Mouse (Mus musculus): ENCODE measurements around the gene Defb33. TPM values are rescaled to one million over a fixed set of nuclear protein-coding genes. Genes with fewer than 3 reads are reported as not detected.

Defb33 gene
- not detected in 2 replicates for polyA plus RNA-seq (2016; fragmentation: Nextera tagmentation; extraction: Ambion mirVana)

- peaks cover 84% of the 10 kb centered on the region for H3K9me3 ChIP-seq
- no peaks in the 10 kb centered on the region for H3K27me3 ChIP-seq (ENCODE audit: poor library complexity, severe bottlenecking)
- 93% methylated on average over 2 of the region's 2 CpGs for WGBS
- H3K27ac ChIP-seq = no peak within 1 kb of the TSS
- H3K4me3 ChIP-seq = no peak within 1 kb of the TSS
- no peak for DNase-seq (ENCODE audit: extremely low spot score, low spot score)
- H3K36me3 ChIP-seq (replicated peaks) = no peaks in the 10 kb centered on the region
- H3K4me1 ChIP-seq = no peaks in the 10 kb centered on the region
These were observed at the start of gene Defb33 for GRCm38 (mm10) chr8:20892369-20892768. Defb33 (plus strand) TSS chr8:20892669.

- no peaks in the 10 kb centered on the region for H3K4me1 ChIP-seq
- no peaks in the 10 kb centered on the region for H3K36me3 ChIP-seq (replicated peaks)
- H3K4me3 ChIP-seq = no peak overlapping the region
- DNase-seq (ENCODE audit: extremely low spot score, low spot score) = no peak
- H3K9me3 ChIP-seq = peaks cover 48% of the 10 kb centered on the region
- H3K27me3 ChIP-seq (ENCODE audit: poor library complexity, severe bottlenecking) = no peaks in the 10 kb centered on the region
- WGBS = 47% methylated on average over 6 of the region's 6 CpGs
- no peak overlapping the region for H3K27ac ChIP-seq
These were observed 17.9 kb upstream of the Defb33 start for GRCm38 (mm10) chr8:20874608-20875007.

- Histone ChIP-seq H3K27me3 (ENCODE audit: poor library complexity, severe bottlenecking) (no peaks in the 10 kb centered on the region), H3K27ac (no peak within 1 kb of the TSS), H3K4me1 (no peaks in the 10 kb centered on the region), H3K9me3 (peaks cover 72% of the 10 kb centered on the region), H3K36me3 (replicated peaks) (no peaks in the 10 kb centered on the region), H3K4me3 (no peak within 1 kb of the TSS)
- DNase-seq (ENCODE audit: extremely low spot score, low spot score) = no peak
- 63% methylated on average over 2 of the region's 2 CpGs for WGBS
These were observed 10.1 kb downstream of the Defb33 start, which contains the start of gene Gm15056 for GRCm38 (mm10) chr8:20902527-20902926. Gm15056 (minus strand) TSS chr8:20902627.

- H3K27me3 ChIP-seq (ENCODE audit: poor library complexity, severe bottlenecking) = no peaks in the 10 kb centered on the region
- 95% methylated on average over 2 of the region's 2 CpGs for WGBS
- H3K9me3 ChIP-seq = peaks cover 40% of the 10 kb centered on the region
- DNase-seq (ENCODE audit: extremely low spot score, low spot score) = no peak
- no peak overlapping the region for H3K4me3 ChIP-seq
- H3K36me3 ChIP-seq (replicated peaks) = no peaks in the 10 kb centered on the region
- H3K27ac ChIP-seq = no peak overlapping the region
- no peaks in the 10 kb centered on the region for H3K4me1 ChIP-seq
These were observed 14.7 kb downstream of the Defb33 start for GRCm38 (mm10) chr8:20907119-20907518.

- 78% methylated on average over 2 of the region's 2 CpGs for WGBS
- no peak overlapping the region for H3K4me3 ChIP-seq
- H3K36me3 ChIP-seq (replicated peaks) = no peaks in the 10 kb centered on the region
- H3K27ac ChIP-seq = no peak overlapping the region
- no peaks in the 10 kb centered on the region for H3K4me1 ChIP-seq
- no peak for DNase-seq (ENCODE audit: extremely low spot score, low spot score)
- H3K9me3 ChIP-seq = peaks cover 38% of the 10 kb centered on the region
- H3K27me3 ChIP-seq (ENCODE audit: poor library complexity, severe bottlenecking) = no peaks in the 10 kb centered on the region
These were observed 15.8 kb downstream of the Defb33 start for GRCm38 (mm10) chr8:20908256-20908655.

- WGBS = 89% methylated on average over 1 of the region's 1 CpGs
- Histone ChIP-seq H3K27ac (no peak overlapping the region), H3K4me3 (no peak overlapping the region), H3K9me3 (peaks cover 33% of the 10 kb centered on the region), H3K36me3 (replicated peaks) (no peaks in the 10 kb centered on the region), H3K4me1 (no peaks in the 10 kb centered on the region), H3K27me3 (ENCODE audit: poor library complexity, severe bottlenecking) (no peaks in the 10 kb centered on the region)
- DNase-seq (ENCODE audit: extremely low spot score, low spot score) = no peak
These were observed 19.8 kb downstream of the Defb33 start for GRCm38 (mm10) chr8:20912288-20912687.

GRCm38 (mm10) chr8:20921971-20922370 lies 29.5 kb downstream of the Defb33 start, which contains the start of gene Gm6040:
Gm6040 (minus strand) TSS chr8:20922071.
- Histone ChIP-seq H3K4me1 (no peaks in the 10 kb centered on the region), H3K27me3 (ENCODE audit: poor library complexity, severe bottlenecking) (no peaks in the 10 kb centered on the region), H3K9me3 (peaks cover 51% of the 10 kb centered on the region), H3K4me3 (no peak within 1 kb of the TSS), H3K36me3 (replicated peaks) (no peaks in the 10 kb centered on the region), H3K27ac (no peak within 1 kb of the TSS)
- 80% methylated on average over 3 of the region's 3 CpGs for WGBS
- no peak for DNase-seq (ENCODE audit: extremely low spot score, low spot score)

- Histone ChIP-seq H3K27me3 (ENCODE audit: poor library complexity, severe bottlenecking) (no peaks in the 10 kb centered on the region), H3K9me3 (peaks cover 53% of the 10 kb centered on the region), H3K4me1 (no peaks in the 10 kb centered on the region), H3K27ac (no peak within 1 kb of the TSS), H3K4me3 (no peak within 1 kb of the TSS), H3K36me3 (replicated peaks) (no peaks in the 10 kb centered on the region)
- DNase-seq (ENCODE audit: extremely low spot score, low spot score) = no peak
- 85% methylated on average over 3 of the region's 3 CpGs for WGBS
These were observed 52.1 kb downstream of the Defb33 start, which contains the start of gene AY761185 for GRCm38 (mm10) chr8:20944610-20945009. AY761185 (minus strand) TSS chr8:20944710.

Other genes with a start within 250 kb of the Defb33 start
- gene Gm15056, start 10.0 kb downstream of the Defb33 start, polyA plus RNA-seq (2016; fragmentation: Nextera tagmentation; extraction: Ambion mirVana) = not detected in 2 replicates
- gene Gm6040, start 29.4 kb downstream of the Defb33 start, polyA plus RNA-seq (2016; fragmentation: Nextera tagmentation; extraction: Ambion mirVana) = not detected in 2 replicates
- gene AY761185, start 52.0 kb downstream of the Defb33 start, polyA plus RNA-seq (2016; fragmentation: Nextera tagmentation; extraction: Ambion mirVana) = not detected in 2 replicates
- gene Defa21, start 132.9 kb downstream of the Defb33 start, polyA plus RNA-seq (2016; fragmentation: Nextera tagmentation; extraction: Ambion mirVana) = not detected in 2 replicates
- gene Defa23, start 162.4 kb downstream of the Defb33 start, polyA plus RNA-seq (2016; fragmentation: Nextera tagmentation; extraction: Ambion mirVana) = not detected in 2 replicates
- gene Defa35, start 172.4 kb downstream of the Defb33 start, polyA plus RNA-seq (2016; fragmentation: Nextera tagmentation; extraction: Ambion mirVana) = not detected in 2 replicates
- not detected in 2 replicates for gene Defa25, start 191.8 kb downstream of the Defb33 start, polyA plus RNA-seq (2016; fragmentation: Nextera tagmentation; extraction: Ambion mirVana)
- gene Gm14851, start 203.4 kb downstream of the Defb33 start, polyA plus RNA-seq (2016; fragmentation: Nextera tagmentation; extraction: Ambion mirVana) = not detected in 2 replicates
- not detected in 2 replicates for gene Defa30, start 242.0 kb downstream of the Defb33 start, polyA plus RNA-seq (2016; fragmentation: Nextera tagmentation; extraction: Ambion mirVana)

Data from forebrain, embryonic 10.5 days (tissue).